Mouse (Mus musculus): ENCODE results near the gene Elmo1.

DNA sequence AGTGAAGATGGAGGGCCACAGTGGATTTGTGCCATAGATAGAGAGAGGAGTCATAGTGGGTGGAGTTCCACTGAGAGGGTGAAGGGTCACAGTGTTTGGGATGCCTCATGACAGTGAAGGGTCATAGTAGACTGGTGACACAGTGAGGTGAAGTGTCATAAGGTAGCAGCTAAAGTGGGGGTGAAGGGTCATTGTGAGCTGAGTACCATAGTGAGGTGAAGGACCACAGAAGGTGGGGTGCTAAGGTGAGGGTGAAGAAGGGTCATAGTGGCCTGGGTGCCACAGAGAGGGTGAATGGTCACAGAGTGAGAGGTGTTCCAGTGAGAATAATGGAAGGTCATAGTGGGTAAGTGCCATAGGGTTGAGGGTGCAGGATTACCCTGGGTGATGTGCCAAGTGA is 113.8 kb downstream of the Elmo1 start:
- TF ChIP-seq CTCF (IDR thresholded peaks at IDR 0.05; ENCODE audit: control insufficient read depth, insufficient read depth, insufficient read length) (no peak), MAX (IDR thresholded peaks at IDR 0.05) (no peak), USF1 (IDR thresholded peaks at IDR 0.05; ENCODE audit: low read depth) (no peak), FOSL1 (IDR thresholded peaks at IDR 0.05; ENCODE audit: insufficient read depth, low read length, poor library complexity, severe bottlenecking) (no peak), CEBPB (IDR thresholded peaks at IDR 0.05; ENCODE audit: low read depth) (no peak)

All from C2C12 (cell line).